Mouse (Mus musculus): Measurements from ENCODE around the gene Pld2. TPM values are rescaled to one million over a fixed set of nuclear protein-coding genes. Genes with fewer than 3 reads are reported as not detected.
A peak's percentile ranks its signal among the peaks of the same experiment; 100 is the strongest.

Gene Pld2
- polyA plus RNA-seq, 1 experiment: 38.7 TPM

GRCm38 (mm10) chr11:70578962-70579361, 39.1 kb downstream of the Pld2 start:
- no peak for DNase-seq (ENCODE audit: low spot score)

GRCm38 (mm10) chr11:70579710-70580357, 40.0 kb downstream of the Pld2 start:
- no peak for DNase-seq (ENCODE audit: low spot score)

- no peak for DNase-seq (ENCODE audit: low spot score)
Measured at GRCm38 (mm10) chr11:70580358-70580720, 40.5 kb downstream of the Pld2 start.

GRCm38 (mm10) chr11:70580921-70581320, 41.1 kb downstream of the Pld2 start:
- no peak for DNase-seq (ENCODE audit: low spot score)

GRCm38 (mm10) chr11:70582196-70582595, 42.3 kb downstream of the Pld2 start:
- DNase-seq (ENCODE audit: low spot score): no peak

GRCm38 (mm10) chr11:70583022-70583714, 43.3 kb downstream of the Pld2 start:
- DNase-seq (ENCODE audit: low spot score): no peak

- no peak for DNase-seq (ENCODE audit: low spot score)
Measured at GRCm38 (mm10) chr11:70583775-70584174, 43.9 kb downstream of the Pld2 start.

GRCm38 (mm10) chr11:70585457-70585856, 45.6 kb downstream of the Pld2 start:
- DNase-seq (ENCODE audit: low spot score): peak; percentile 58

GRCm38 (mm10) chr11:70586261-70586660, 46.4 kb downstream of the Pld2 start:
- DNase-seq (ENCODE audit: low spot score): no peak

GRCm38 (mm10) chr11:70586954-70587353, 47.1 kb downstream of the Pld2 start:
- no peak for DNase-seq (ENCODE audit: low spot score)

- DNase-seq (ENCODE audit: low spot score): no peak
Measured at GRCm38 (mm10) chr11:70591733-70592132, 51.9 kb downstream of the Pld2 start.

GRCm38 (mm10) chr11:70594253-70594989, 54.6 kb downstream of the Pld2 start:
- DNase-seq (ENCODE audit: low spot score): no peak

- DNase-seq (ENCODE audit: low spot score): no peak
Measured at GRCm38 (mm10) chr11:70595638-70596037, 55.8 kb downstream of the Pld2 start.

GRCm38 (mm10) chr11:70596094-70596493, 56.2 kb downstream of the Pld2 start:
- DNase-seq (ENCODE audit: low spot score): no peak

- DNase-seq (ENCODE audit: low spot score): no peak
Measured at GRCm38 (mm10) chr11:70597301-70597700, 57.4 kb downstream of the Pld2 start.

GRCm38 (mm10) chr11:70598451-70598953, 58.6 kb downstream of the Pld2 start:
- no peak for DNase-seq (ENCODE audit: low spot score)

GRCm38 (mm10) chr11:70605024-70605566, 65.2 kb downstream of the Pld2 start:
- DNase-seq (ENCODE audit: low spot score): peak; percentile 53

- DNase-seq (ENCODE audit: low spot score): no peak
Measured at GRCm38 (mm10) chr11:70606717-70607116, 66.9 kb downstream of the Pld2 start.

GRCm38 (mm10) chr11:70607611-70608010, 67.7 kb downstream of the Pld2 start:
- DNase-seq (ENCODE audit: low spot score): no peak

Data from urinary bladder, adult 2 months (tissue).